Comparison of ENCODE assay signal across 12 mouse cellular contexts in the genomic region with DNA sequence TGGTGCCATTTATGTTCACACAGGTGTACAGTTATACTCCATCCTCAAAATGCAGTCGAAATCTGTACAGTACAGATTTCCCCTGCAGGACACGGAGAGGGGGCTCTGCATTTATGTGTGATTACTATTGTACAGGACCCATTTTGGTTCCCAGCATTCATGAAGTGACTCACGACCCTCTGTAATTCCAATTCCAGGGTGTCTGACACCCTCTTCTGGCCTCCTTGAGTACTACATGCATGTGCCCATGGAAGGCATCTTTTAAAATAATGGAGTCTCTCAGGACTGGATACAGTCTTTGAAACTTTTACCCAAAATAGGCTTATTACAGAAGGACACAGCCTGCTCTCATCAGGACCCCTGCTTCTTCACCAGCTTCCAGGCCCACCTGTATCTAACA. TPM values are rescaled to one million over a fixed set of nuclear protein-coding genes. Genes with fewer than 3 reads are reported as not detected.
DNase-seq lines count a peak whose midpoint lies in the region; ATAC-seq and TF ChIP-seq lines count a peak whose summit lies in the region.
"Had no signal": no experiment of that assay in that cellular context is flagged by ENCODE, and none has a peak within 500 bp of the region (broad histone marks: within the 10 kb centered on the region; RNA-seq: fewer than 3 reads in every experiment).

No protein-coding gene starts in this region.

- no peaks in the 10 kb centered on the region for H3K27me3 ChIP-seq in kidney, postnatal 0 days (ENCODE audit: insufficient read depth, low read length)

- H3K36me3 ChIP-seq in kidney, postnatal 0 days (ENCODE audit: insufficient read depth, low read length), result peaks cover 26% of the 10 kb centered on the region

- no peak overlapping the region for H3K4me3 ChIP-seq in kidney, postnatal 0 days (replicated peaks; ENCODE audit: low read depth, low read length)
- H3K4me3 ChIP-seq in cortical plate, adult 2 months (ENCODE audit: insufficient read depth, low read length), result no peak overlapping the region

- H3K27ac ChIP-seq in kidney, postnatal 0 days, result no peak overlapping the region
- no peak overlapping the region for H3K27ac ChIP-seq in cortical plate, adult 2 months (ENCODE audit: insufficient read depth, low read length)

- H3K9me3 ChIP-seq in kidney, postnatal 0 days (replicated peaks; ENCODE audit: low read length), result no peaks in the 10 kb centered on the region

- no peak overlapping the region for H3K4me2 ChIP-seq in kidney, postnatal 0 days (ENCODE audit: low read length)
- H3K4me2 ChIP-seq: heart, embryonic 11.5 days had no signal

- TF ChIP-seq CTCF in kidney, postnatal 0 days (IDR thresholded peaks at IDR 0.05; ENCODE audit: low read depth), result peak; percentile 54
- TF ChIP-seq CTCF in cortical plate, adult 2 months (IDR thresholded peaks at IDR 0.05; ENCODE audit: extremely low read depth, insufficient read depth, low read length), result peak; percentile 33; the same call in 1 of the 2 replicates

- no peak for TF ChIP-seq POLR2A in cortical plate, adult 2 months (IDR thresholded peaks at IDR 0.05; ENCODE audit: extremely low read depth, insufficient read depth, low read length)

- H3K9ac ChIP-seq in kidney, postnatal 0 days (ENCODE audit: low read depth, low read length), result no peak overlapping the region

- H3K4me1 ChIP-seq in kidney, postnatal 0 days (replicated peaks; ENCODE audit: insufficient read depth, low read length), result no peaks in the 10 kb centered on the region
- no peaks in the 10 kb centered on the region for H3K4me1 ChIP-seq in cortical plate, adult 2 months (ENCODE audit: control insufficient read depth, insufficient read depth, low read length)

- no peak for DNase-seq in kidney, postnatal 0 days (ENCODE audit: low spot score)
- no peak for DNase-seq in kidney, postnatal 10 days
- peak; percentile 34 for DNase-seq in 416B (ENCODE audit: low read depth)
- peak; percentile 8 for DNase-seq in CD4-positive helper T cell, adult 2 months (ENCODE audit: low read depth, low spot score)
- no peak for DNase-seq in urinary bladder, adult 18-20 months (ENCODE audit: low spot score in 2 of 2)
- no peak for DNase-seq in left cerebral cortex, adult 9 months (ENCODE audit: low spot score in 2 of 2)
- DNase-seq: adrenal gland, adult 2 months; cerebellum, adult 9-11 months; kidney, adult 18-20 months; midbrain, embryonic 14.5 days had no signal

- 90% methylated on average over 3 of the region's 3 CpGs for WGBS in kidney, postnatal 0 days

- no peak for ATAC-seq in kidney, postnatal 0 days (replicated peaks; ENCODE audit: low FRiP score, low read depth)

RNA-seq across cellular contexts. Expression of a gene that starts 6.5 kb away (rescaled TPM):
- 48.4 and 49.2 TPM in 2 replicates for polyA plus RNA-seq in kidney, postnatal 0 days (2015; fragmentation: Nextera tagmentation; extraction: Ambion mirVana)
- polyA plus RNA-seq in cortical plate, adult 2 months (2012; rRNA removed), result 22.3 and 24.5 TPM in 2 replicates

RNA-seq across cellular contexts. Expression of a gene that starts 6.6 kb away (rescaled TPM):
- polyA plus RNA-seq in kidney, postnatal 0 days (2015; fragmentation: Nextera tagmentation; extraction: Ambion mirVana), result 63.7 and 63.8 TPM in 2 replicates
- 22.8 and 22.9 TPM in 2 replicates for polyA plus RNA-seq in cortical plate, adult 2 months (2012; rRNA removed)

Comparison
In these comparisons a context has a peak if more than half of its experiments do, and no peak if none do; other contexts are left out.
1. DNase-seq: peak in 416B (single experiment) and CD4-positive helper T cell, adult 2 months (single experiment); none in kidney, postnatal 0 days (single experiment), kidney, postnatal 10 days (single experiment), urinary bladder, adult 18-20 months (0 of 2) and left cerebral cortex, adult 9 months (0 of 2).